Mouse (Mus musculus) lung, embryonic 14.5 days (tissue): ENCODE measurements around the gene Polr2e. TPM values are rescaled to one million over a fixed set of nuclear protein-coding genes. Genes with fewer than 3 reads are reported as not detected.

Experiments
- ATAC-seq: fragments of 200-750 bp; cut with Nextera tagmentation; 2 replicates; pipeline ENCODE4 v1.8.0; 2017; ENCODE audit warnings: mild to moderate bottlenecking, moderate TSS enrichment, moderate library complexity; ENCODE audit not compliant: insufficient read depth
- DNase-seq: peaks from one replicate; pipeline ENCODE4 v3.0.0-alpha.2; 2015
- H3K27ac ChIP-seq: fragments of 300-500 bp; sonication (generic); 2 replicates; pipeline ENCODE4 v1.5.1; 2014; ENCODE audit warnings: low read depth, mild to moderate bottlenecking, moderate library complexity
- H3K27me3 ChIP-seq: fragments of 300-500 bp; sonication (generic); 2 replicates; pipeline ENCODE4 v1.6.1; 2014; ENCODE audit warnings: low read length, control low read depth; ENCODE audit not compliant: insufficient read depth
- H3K36me3 ChIP-seq: fragments of 300-500 bp; sonication (generic); 2 replicates; pipeline ENCODE4 v1.6.1; 2014; ENCODE audit warnings: control low read depth; ENCODE audit not compliant: insufficient read depth
- H3K4me1 ChIP-seq: fragments of 300-500 bp; sonication (generic); 2 replicates; pipeline ENCODE4 v1.6.1; 2014; ENCODE audit warnings: antibody characterized with exemption, control low read depth; ENCODE audit not compliant: insufficient read depth
- H3K4me2 ChIP-seq: fragments of 300-500 bp; sonication (generic); 2 replicates; pipeline ENCODE4 v1.6.1; 2014; ENCODE audit warnings: mild to moderate bottlenecking
- H3K4me3 ChIP-seq: fragments of 300-500 bp; sonication (generic); 2 replicates; pipeline ENCODE4 v1.5.1; 2014; ENCODE audit warnings: low read depth, low read length
- H3K9ac ChIP-seq: fragments of 300-500 bp; sonication (generic); 2 replicates; pipeline ENCODE4 v1.6.1; 2014
- H3K9me3 ChIP-seq: fragments of 300-500 bp; sonication (generic); 2 replicates; pipeline ENCODE4 v1.6.1; 2016; ENCODE audit warnings: low read depth, low read length, control low read depth
- CTCF ChIP-seq: IDR thresholded peaks from 2 replicates; pipeline ENCODE4 v1.5.1; 2016; ENCODE audit warnings: antibody characterized with exemption, low read depth
- WGBS: fragments of 180-500 bp; shearing (Covaris S2); extraction: QIAGEN DNeasy Blood & Tissue Kit; methylation state at CpG from one replicate; pipeline ENCODE4 v1.1.7; 2014; 5-methylcytosine and 5-hydroxymethylcytosine counted together
- polyA plus RNA-seq: library from polyadenylated mRNA; unstranded; fragments of >200 nt; fragmentation: Nextera tagmentation; extraction: Ambion mirVana; gene quantifications from 2 replicates; pipeline ENCODE4 v1.2.1, GENCODE M21; 2014

Gene Polr2e
- polyA plus RNA-seq, 1 experiment from 2014 or later = 258 TPM

- ATAC-seq (no peak), DNase-seq (no peak)
- H3K4me3 ChIP-seq = no peak overlapping the region
- no peak overlapping the region for H3K9ac ChIP-seq
- TF ChIP-seq CTCF = no peak
- H3K27ac ChIP-seq = no peak overlapping the region
- no peaks in the 10 kb centered on the region for H3K4me1 ChIP-seq
- H3K36me3 ChIP-seq = peaks cover 47% of the 10 kb centered on the region
- H3K9me3 ChIP-seq = no peaks in the 10 kb centered on the region
- H3K27me3 ChIP-seq = no peaks in the 10 kb centered on the region
- 100% methylated on average over 1 of the region's 1 CpGs for WGBS
- H3K4me2 ChIP-seq = no peak overlapping the region
Observed at GRCm38 (mm10) chr10:80078366-80078765, 38.8 kb upstream of the Polr2e start.

- WGBS = 84% methylated on average over 5 of the region's 5 CpGs
- DNase-seq = no peak
- no peak for TF ChIP-seq CTCF
- Histone ChIP-seq H3K4me1 (no peaks in the 10 kb centered on the region), H3K27me3 (no peaks in the 10 kb centered on the region), H3K9ac (no peak overlapping the region), H3K4me2 (no peak overlapping the region), H3K9me3 (no peaks in the 10 kb centered on the region), H3K36me3 (peaks cover 39% of the 10 kb centered on the region), H3K27ac (no peak overlapping the region), H3K4me3 (no peak overlapping the region)
- no peak for ATAC-seq
Observed at GRCm38 (mm10) chr10:80077312-80077711, 37.7 kb upstream of the Polr2e start.

DNA sequence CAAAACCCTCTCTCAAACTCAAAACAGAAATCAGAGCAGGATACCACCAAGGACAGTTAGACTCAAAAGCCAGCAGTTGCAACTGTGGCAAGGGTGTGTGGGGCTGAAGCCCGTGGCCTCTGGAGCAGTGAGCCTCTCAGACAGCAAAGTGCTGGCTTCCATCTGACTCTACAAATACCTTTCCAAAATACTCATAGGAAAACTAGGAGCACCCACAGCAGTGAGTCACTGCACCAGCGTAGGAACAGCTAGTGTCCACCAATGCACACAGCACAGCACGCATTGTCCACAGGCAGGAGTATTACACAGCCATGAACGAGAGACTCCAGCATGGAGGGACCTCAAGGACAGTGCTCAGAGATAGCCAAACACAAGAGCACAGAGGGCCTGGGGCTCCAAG lies 36.8 kb upstream of the Polr2e start:
- H3K4me1 ChIP-seq = peaks cover 9% of the 10 kb centered on the region
- H3K4me2 ChIP-seq = no peak overlapping the region
- no peak overlapping the region for H3K27ac ChIP-seq
- H3K4me3 ChIP-seq = no peak overlapping the region
- DNase-seq (no peak), ATAC-seq (no peak)
- no peaks in the 10 kb centered on the region for H3K27me3 ChIP-seq
- peaks cover 30% of the 10 kb centered on the region for H3K36me3 ChIP-seq
- no peak overlapping the region for H3K9ac ChIP-seq
- TF ChIP-seq CTCF = no peak
- no peaks in the 10 kb centered on the region for H3K9me3 ChIP-seq
- 89% methylated on average over 4 of the region's 4 CpGs for WGBS

GRCm38 (mm10) chr10:80075924-80076323 lies 36.3 kb upstream of the Polr2e start:
- ATAC-seq = no peak
- DNase-seq = no peak
- WGBS = 14% methylated on average over 1 of the region's 1 CpGs
- Histone ChIP-seq H3K36me3 (peaks cover 26% of the 10 kb centered on the region), H3K4me2 (no peak overlapping the region), H3K9ac (no peak overlapping the region), H3K9me3 (no peaks in the 10 kb centered on the region), H3K27me3 (no peaks in the 10 kb centered on the region), H3K4me1 (peaks cover 12% of the 10 kb centered on the region), H3K27ac (no peak overlapping the region), H3K4me3 (no peak overlapping the region)
- no peak for TF ChIP-seq CTCF

- peak overlapping the region; percentile 50 for H3K4me2 ChIP-seq
- peak; percentile 39; the same call in 1 of the 2 replicates for ATAC-seq
- WGBS = 20% methylated on average over 28 of the region's 28 CpGs
- peak; percentile 72 for DNase-seq
- H3K9me3 ChIP-seq = no peaks in the 10 kb centered on the region
- peaks cover 17% of the 10 kb centered on the region; the same call in 1 of the 2 replicates for H3K36me3 ChIP-seq
- peak; percentile 54 for TF ChIP-seq CTCF
- peak overlapping the region; percentile 16; the same call in 1 of the 2 replicates for H3K4me3 ChIP-seq
- peaks cover 12% of the 10 kb centered on the region for H3K4me1 ChIP-seq
- peak overlapping the region; percentile 13; the same call in 1 of the 2 replicates for H3K9ac ChIP-seq
- H3K27me3 ChIP-seq = no peaks in the 10 kb centered on the region
- peak overlapping the region; percentile 42; the same call in 1 of the 2 replicates for H3K27ac ChIP-seq
Observed at GRCm38 (mm10) chr10:80074813-80075601, 35.4 kb upstream of the Polr2e start.

GRCm38 (mm10) chr10:80072623-80073489 lies 33.3 kb upstream of the Polr2e start:
- H3K27me3 ChIP-seq = no peaks in the 10 kb centered on the region

More at GRCm38 (mm10) chr10:80072623-80073489, 33.3 kb upstream of the Polr2e start:
- no peak for TF ChIP-seq CTCF
- no peak overlapping the region for H3K9ac ChIP-seq
- H3K4me1 ChIP-seq = peaks cover 12% of the 10 kb centered on the region
- ATAC-seq = no peak
- no peak overlapping the region for H3K4me3 ChIP-seq
- no peak for DNase-seq
- H3K27ac ChIP-seq = 0 out of 2 replicates have a peak overlapping the region, but pooled peaks have one; percentile 84
- 80% methylated on average over 20 of the region's 20 CpGs for WGBS
- no peak overlapping the region for H3K4me2 ChIP-seq
- H3K9me3 ChIP-seq = no peaks in the 10 kb centered on the region
- peaks cover 7% of the 10 kb centered on the region; the same call in 1 of the 2 replicates for H3K36me3 ChIP-seq
